Mouse (Mus musculus) NIH3T3 (cell line): ENCODE results near the gene Clstn1.
"Not testable (repeated sequence)": the region's sequence is repeated elsewhere in the genome, so short reads cannot be mapped to it uniquely, and the experiment has no call there.

Experiments
- DNase-seq: peaks from one replicate; pipeline ENCODE4 v3.0.0-alpha.2; 2012; ENCODE audit warnings: low read depth

Clstn1 gene

DNA sequence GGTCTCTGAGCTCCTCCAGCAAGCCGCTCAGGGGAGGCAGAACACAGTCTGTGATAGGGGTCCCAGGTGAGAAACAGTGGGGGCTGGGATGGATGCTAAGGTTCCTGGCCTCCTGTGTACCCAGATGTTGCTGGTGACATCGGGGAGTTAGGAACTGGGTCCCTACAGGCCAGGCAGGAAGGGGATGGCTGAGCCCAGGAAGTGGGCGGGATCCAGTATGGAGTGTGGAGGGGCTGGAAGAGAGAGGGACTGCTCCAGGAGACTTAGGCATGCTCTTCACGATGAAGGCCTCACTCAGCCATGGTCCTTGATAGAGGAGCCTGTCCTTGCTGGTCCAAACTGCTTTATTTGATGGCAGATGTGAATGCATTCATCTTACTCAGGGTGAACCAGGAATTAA is 13.9 kb downstream of the Clstn1 start:
- DNase-seq = no peak

DNA sequence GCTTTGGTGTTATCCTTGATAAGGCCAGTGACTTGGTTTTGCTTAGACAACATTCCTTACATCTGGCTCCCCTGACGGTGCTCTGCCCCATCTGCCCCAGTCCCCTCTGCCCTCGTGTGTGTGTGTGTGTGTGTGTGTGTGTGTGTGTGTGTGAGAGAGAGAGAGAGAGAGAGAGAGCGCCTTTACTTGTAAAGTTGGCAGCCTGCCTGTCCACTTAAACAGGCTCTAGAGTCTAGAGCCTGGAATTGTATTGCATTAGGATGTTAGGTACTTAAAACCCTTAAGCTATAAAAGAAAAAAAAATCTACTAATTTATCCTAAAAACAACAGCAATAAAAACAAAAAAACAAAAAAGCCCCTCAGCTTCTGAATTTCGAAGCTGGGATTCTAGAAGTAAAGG is 15.2 kb downstream of the Clstn1 start:
- DNase-seq = no peak

DNA sequence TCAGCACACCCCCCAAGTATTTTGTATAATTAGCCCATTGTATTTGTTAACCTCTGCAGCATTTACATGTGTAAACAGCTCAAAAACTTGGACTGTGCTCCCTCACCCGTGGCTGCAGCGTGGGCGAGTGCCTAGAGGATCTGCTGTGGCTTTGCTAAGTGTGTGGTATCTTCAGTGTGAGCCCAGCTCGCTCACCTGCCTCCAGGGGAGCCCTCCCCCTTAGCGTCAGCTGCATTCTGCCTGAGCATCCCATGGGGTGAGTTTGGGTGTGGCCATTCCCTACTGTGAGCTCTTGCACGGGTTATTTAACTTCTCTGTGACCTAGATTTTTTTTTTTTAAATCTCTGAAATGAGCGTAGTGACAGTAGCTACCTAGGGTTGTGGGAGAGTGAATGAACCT is 16.0 kb downstream of the Clstn1 start:
- DNase-seq = no peak

- no peak for DNase-seq
These were observed 17.6 kb downstream of the Clstn1 start for GRCm38 (mm10) chr4:149603860-149604259.

- DNase-seq = no peak
These were observed 18.2 kb downstream of the Clstn1 start for GRCm38 (mm10) chr4:149604518-149604917.

DNA sequence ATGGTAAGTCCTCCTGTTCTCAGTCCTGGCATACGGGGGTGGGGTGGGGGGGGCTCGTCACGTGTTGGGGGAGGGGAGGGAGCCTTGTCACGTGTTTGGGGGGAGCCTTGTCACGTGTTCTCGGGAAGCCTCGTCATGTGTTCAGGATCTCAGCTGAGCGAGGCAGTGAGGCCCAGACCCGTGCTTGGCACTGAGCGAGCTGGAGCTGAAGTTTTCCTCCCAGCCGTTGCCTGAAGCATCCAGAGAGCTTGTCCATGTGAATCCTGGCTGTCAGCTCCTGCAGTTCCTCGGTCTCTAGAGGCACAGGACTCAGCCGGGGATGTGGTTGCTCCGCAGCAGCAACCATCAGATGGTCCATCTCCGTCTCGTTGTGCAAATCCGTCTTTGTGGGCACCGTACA is 19.8 kb downstream of the Clstn1 start:
- DNase-seq = no peak

DNA sequence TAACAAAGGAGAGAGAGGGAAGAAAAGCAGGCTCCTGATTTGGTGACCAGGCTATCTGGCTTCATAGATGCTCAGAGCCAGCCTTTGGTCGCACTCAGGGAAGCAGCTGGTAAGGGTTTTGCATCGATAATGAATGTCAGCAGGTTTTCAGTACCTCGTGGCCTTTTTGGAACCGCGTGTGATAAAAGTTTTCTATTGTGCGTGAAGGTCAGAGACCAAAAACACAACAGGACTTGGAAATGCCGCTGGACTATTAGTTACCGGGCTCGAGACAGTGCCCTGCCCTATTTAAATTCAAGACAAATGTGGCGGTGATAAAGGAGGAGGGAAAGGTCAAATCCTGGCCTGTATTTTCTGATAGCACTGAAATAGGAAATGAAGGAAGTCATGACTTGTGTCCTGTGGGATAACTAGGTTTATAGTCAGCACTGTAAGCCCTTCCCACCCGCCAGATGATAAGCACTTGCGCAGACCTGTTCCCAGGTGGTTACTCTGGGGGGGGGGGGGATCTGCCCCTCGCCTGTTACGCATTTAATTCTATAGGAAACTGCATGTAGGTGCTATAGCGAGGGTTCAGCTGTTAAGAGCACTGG is 20.6 kb downstream of the Clstn1 start:
- DNase-seq = no peak

DNA sequence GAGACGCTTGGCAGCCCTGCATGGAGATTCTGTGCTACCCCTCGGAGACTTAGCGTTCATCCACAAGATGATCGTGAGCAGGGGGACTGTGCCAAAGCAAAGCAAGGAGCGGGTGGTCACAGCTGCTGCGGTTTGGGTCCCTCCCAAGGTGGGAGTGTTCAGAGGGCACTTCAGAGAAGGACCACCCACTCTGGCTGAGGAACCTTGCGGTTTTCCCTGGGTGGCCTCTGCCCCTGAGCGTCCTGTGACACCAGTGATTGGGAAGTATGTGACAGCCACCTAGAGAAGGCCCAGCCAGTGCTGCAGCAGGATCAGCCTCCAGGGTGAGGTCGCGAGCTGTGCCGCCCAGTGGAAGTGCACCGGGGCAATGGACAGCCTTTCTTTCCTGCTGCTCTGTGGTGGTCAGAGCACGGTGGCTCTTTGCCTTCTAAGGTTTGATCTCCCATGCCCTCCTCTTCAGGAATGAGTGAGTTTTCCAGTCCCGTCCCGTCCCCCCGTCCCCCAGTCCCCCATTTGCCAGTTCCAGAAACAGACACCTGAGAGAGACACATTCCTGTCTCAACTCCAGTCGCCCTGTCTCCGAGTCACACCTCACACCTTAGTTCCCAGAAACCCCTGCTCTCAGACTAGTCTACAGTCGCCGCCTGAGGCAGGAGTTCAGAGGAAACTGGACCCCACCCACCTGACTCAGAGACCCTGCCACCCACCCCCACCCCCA is 21.5 kb downstream of the Clstn1 start:
- DNase-seq = no peak

DNA sequence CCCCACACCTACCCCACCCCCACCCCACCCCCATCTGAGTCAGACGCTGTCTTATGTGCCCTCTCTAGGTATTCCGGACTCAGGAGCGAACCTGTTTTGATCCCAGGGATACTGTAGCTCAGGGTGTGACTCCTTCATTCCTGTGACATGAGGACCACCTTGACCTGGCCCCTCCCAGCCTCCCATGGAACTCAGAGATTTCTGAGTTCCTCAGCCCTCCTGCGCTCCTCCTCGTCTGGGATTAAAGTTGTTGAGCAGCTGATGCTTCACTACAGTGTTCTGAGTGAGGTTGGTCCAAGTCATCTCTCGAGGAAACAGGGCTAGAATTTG is 22.0 kb downstream of the Clstn1 start:
- DNase-seq = no peak

DNA sequence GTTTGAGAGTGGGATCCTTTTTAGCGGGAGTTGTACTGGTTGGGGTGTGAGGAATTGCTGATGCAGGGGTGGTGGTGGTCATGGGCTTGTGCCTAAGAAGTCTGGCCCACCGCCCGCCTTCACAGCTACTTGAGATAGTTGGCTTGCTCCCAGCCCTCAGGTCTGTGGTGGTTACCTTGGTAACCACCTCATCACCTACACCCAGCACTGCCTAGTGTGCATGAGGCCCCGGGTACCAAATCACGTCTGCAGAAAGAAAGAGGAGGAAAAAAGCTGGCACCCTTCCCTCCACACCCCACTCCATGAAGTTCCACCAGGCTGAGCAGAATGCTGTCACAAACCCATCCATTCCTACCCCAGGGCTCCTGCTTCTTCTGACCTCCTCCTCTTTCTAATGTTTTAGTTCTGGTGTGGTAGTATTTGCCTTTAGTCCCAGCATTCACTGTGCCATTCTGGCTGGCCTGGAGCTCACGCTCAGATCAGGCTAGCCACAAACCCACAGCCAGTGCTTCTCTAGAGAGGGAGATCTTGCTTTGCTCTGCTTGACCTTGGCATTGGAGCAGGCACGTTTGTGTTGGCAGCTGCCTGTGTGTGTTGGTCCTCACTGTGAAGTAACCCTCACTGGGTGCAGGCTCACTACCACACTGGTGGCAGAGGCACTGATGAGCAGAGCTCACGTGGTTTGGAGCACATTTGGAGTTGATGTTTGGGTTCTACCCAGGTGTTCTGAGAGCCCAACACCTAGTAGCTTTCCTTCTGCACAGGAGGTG is 23.2 kb downstream of the Clstn1 start:
- DNase-seq = no peak

GRCm38 (mm10) chr4:149611376-149612044 is 25.2 kb downstream of the Clstn1 start:
- peak; percentile 81 for DNase-seq

- DNase-seq = not testable (repeated sequence)
These were observed 27.2 kb downstream of the Clstn1 start for GRCm38 (mm10) chr4:149613497-149613896.

GRCm38 (mm10) chr4:149614869-149615268 is 28.6 kb downstream of the Clstn1 start:
- no peak for DNase-seq

DNA sequence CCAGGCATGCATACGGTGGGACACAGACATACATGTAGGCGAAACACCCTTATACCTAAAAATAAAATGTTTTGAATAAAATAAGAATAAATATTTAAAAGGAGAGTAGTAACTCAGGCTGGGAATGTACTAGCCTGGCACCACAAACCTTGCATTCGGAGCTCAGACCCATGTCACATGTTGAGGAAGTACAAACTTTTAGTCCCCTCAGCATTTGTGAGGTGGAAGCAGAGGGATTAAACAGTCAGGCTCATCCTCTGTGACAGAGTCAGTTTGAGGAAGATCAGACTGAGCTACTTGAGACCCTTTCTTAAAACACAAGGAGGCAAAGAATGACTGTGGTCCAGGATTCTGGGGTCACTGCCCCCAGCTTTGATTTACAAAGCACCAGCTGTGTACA is 30.7 kb downstream of the Clstn1 start:
- not testable (repeated sequence) for DNase-seq

GRCm38 (mm10) chr4:149619988-149620387 is 33.7 kb downstream of the Clstn1 start:
- DNase-seq = no peak

- DNase-seq = no peak
These were observed 35.0 kb downstream of the Clstn1 start for GRCm38 (mm10) chr4:149621286-149621685.

GRCm38 (mm10) chr4:149623711-149624110 is 37.4 kb downstream of the Clstn1 start:
- DNase-seq = no peak

- no peak for DNase-seq
These were observed 40.5 kb downstream of the Clstn1 start for GRCm38 (mm10) chr4:149626809-149627208.

DNA sequence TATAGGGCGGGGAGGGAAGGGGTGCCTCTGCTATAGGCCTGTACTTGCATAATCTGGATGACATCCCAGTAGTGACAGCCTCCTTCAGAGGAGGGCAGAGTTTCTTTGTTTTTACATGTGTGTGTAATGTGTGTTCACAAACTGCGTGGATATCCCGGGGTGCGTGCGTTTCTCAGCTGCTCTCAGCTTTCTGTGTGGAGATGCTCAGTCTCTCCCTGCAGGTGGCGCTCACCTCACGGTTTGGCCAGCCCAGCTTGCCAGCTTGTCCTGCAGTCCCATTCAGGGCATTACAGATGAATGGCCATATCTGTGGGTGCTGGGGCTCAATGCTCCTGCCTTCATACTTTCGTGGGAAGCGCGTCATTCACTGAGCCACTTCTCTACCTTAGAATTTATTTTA is 42.1 kb downstream of the Clstn1 start:
- peak; percentile 70 for DNase-seq

DNA sequence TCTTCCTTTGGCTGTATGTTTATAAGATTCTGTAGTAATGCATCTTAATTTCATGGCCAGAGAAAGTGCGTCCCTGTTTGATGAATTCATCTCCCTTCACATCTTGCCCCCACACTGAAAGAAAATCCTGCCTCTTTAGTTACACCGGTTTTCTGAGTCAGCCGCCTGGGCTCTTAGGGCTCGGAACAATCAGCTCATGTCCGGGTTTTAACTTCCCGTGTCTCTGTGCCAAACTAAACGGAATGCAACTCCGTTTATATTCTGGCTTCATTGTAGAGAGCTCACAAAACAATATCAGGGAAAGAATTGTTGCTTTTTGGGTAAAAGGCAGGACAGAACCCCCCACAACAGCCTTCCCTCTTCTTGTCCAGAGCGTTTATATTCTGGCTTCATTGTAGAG is 42.5 kb downstream of the Clstn1 start:
- peak; percentile 75 for DNase-seq

- DNase-seq = peak; percentile 73
These were observed 46.5 kb downstream of the Clstn1 start for GRCm38 (mm10) chr4:149632670-149633307.

DNA sequence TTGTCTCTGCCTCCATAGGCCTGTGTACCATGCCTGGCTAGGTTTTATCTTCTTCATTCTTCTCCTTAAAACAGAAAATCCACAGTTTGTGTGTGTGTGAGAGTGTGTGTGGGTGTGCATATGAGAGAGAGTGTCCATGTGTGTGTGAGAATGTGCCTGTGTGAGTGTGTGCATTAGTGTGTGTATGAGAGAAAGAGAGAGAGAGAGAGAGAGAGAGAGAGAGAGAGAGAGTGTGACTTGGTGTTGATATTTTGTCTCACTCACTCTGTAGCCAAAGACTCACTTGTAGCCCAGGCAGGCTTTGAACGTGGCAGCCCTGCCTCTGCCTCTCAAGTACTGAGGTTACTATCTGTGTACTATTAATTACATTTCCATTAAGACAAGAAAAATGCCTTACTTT is 47.9 kb downstream of the Clstn1 start:
- no peak for DNase-seq
